Mouse (Mus musculus): ENCODE results near the gene Notch4. TPM values are rescaled to one million over a fixed set of nuclear protein-coding genes. Genes with fewer than 3 reads are reported as not detected.
A peak's percentile ranks its signal among the peaks of the same experiment; 100 is the strongest.

Notch4 gene
- polyA plus RNA-seq, 1 experiment from 2014 or later = 5.7 TPM

GRCm38 (mm10) chr17:34569919-34570318 lies 5.9 kb downstream of the Notch4 start:
- no peak overlapping the region for H3K27ac ChIP-seq (ENCODE audit: poor library complexity, severe bottlenecking)
- WGBS = 60% methylated on average over 4 of the region's 4 CpGs
- H3K4me3 ChIP-seq = no peak overlapping the region
- peaks cover 19% of the 10 kb centered on the region for H3K27me3 ChIP-seq (replicated peaks)
- peaks cover 11% of the 10 kb centered on the region for H3K36me3 ChIP-seq
- no peak overlapping the region for H3K9ac ChIP-seq
- H3K4me2 ChIP-seq = no peak overlapping the region
- no peak for ATAC-seq (ENCODE audit: insufficient number of reproducible peaks, low FRiP score)
- 0 out of 2 replicates have a peak, but pooled peaks cover under 1% of the 10 kb centered on the region for H3K4me1 ChIP-seq (replicated peaks)
- 0 out of 2 replicates have a peak, but pooled peaks cover 3% of the 10 kb centered on the region for H3K9me3 ChIP-seq (replicated peaks)

GRCm38 (mm10) chr17:34571875-34572274 lies 7.8 kb downstream of the Notch4 start:
- peaks cover 19% of the 10 kb centered on the region for H3K27me3 ChIP-seq (replicated peaks)
- whole genome bisulfite sequencing = 14% methylated on average over 5 of the region's 5 CpGs
- no peak for ATAC-seq (ENCODE audit: insufficient number of reproducible peaks, low FRiP score)

GRCm38 (mm10) chr17:34572361-34572760 lies 8.3 kb downstream of the Notch4 start:
- Histone ChIP-seq H3K27me3 (replicated peaks) (peaks cover 14% of the 10 kb centered on the region), H3K4me3 (no peak overlapping the region), H3K9ac (no peak overlapping the region), H3K4me1 (replicated peaks) (no peaks in the 10 kb centered on the region), H3K9me3 (replicated peaks) (0 out of 2 replicates have a peak, but pooled peaks cover 3% of the 10 kb centered on the region), H3K4me2 (no peak overlapping the region), H3K36me3 (peaks cover 12% of the 10 kb centered on the region), H3K27ac (ENCODE audit: poor library complexity, severe bottlenecking) (no peak overlapping the region)
- WGBS = 16% methylated on average over 15 of the region's 15 CpGs
- ATAC-seq (ENCODE audit: insufficient number of reproducible peaks, low FRiP score) = no peak

More at GRCm38 (mm10) chr17:34571875-34572274, 7.8 kb downstream of the Notch4 start:
- Histone ChIP-seq H3K36me3 (peaks cover 11% of the 10 kb centered on the region), H3K9ac (no peak overlapping the region), H3K4me1 (replicated peaks) (no peaks in the 10 kb centered on the region), H3K27ac (ENCODE audit: poor library complexity, severe bottlenecking) (no peak overlapping the region), H3K4me2 (no peak overlapping the region), H3K4me3 (no peak overlapping the region), H3K9me3 (replicated peaks) (0 out of 2 replicates have a peak, but pooled peaks cover 3% of the 10 kb centered on the region)

- no peak for ATAC-seq (ENCODE audit: insufficient number of reproducible peaks, low FRiP score)
- H3K27ac ChIP-seq (ENCODE audit: poor library complexity, severe bottlenecking) = no peak overlapping the region
- WGBS = 62% methylated on average over 5 of the region's 5 CpGs
Observed at GRCm38 (mm10) chr17:34576577-34576976, 12.5 kb downstream of the Notch4 start.

GRCm38 (mm10) chr17:34578070-34578469 lies 14.0 kb downstream of the Notch4 start:
- Histone ChIP-seq H3K27ac (ENCODE audit: poor library complexity, severe bottlenecking) (no peak overlapping the region), H3K36me3 (peaks cover 11% of the 10 kb centered on the region; the same call in 1 of the 2 replicates), H3K4me1 (replicated peaks) (no peaks in the 10 kb centered on the region), H3K27me3 (replicated peaks) (no peaks in the 10 kb centered on the region), H3K4me3 (no peak overlapping the region), H3K9me3 (replicated peaks) (no peaks in the 10 kb centered on the region), H3K9ac (no peak overlapping the region), H3K4me2 (no peak overlapping the region)
- WGBS = 75% methylated on average over 3 of the region's 3 CpGs
- ATAC-seq (ENCODE audit: insufficient number of reproducible peaks, low FRiP score) = no peak

More at GRCm38 (mm10) chr17:34576577-34576976, 12.5 kb downstream of the Notch4 start:
- Histone ChIP-seq H3K9me3 (replicated peaks) (0 out of 2 replicates have a peak, but pooled peaks cover 3% of the 10 kb centered on the region), H3K4me3 (no peak overlapping the region), H3K36me3 (peaks cover 16% of the 10 kb centered on the region), H3K9ac (no peak overlapping the region), H3K27me3 (replicated peaks) (no peaks in the 10 kb centered on the region), H3K4me2 (no peak overlapping the region), H3K4me1 (replicated peaks) (no peaks in the 10 kb centered on the region)

GRCm38 (mm10) chr17:34582528-34582927 lies 18.5 kb downstream of the Notch4 start:
- H3K4me2 ChIP-seq = no peak overlapping the region
- 88% methylated on average over 12 of the region's 12 CpGs for WGBS
- no peaks in the 10 kb centered on the region for H3K27me3 ChIP-seq (replicated peaks)
- no peak overlapping the region for H3K27ac ChIP-seq (ENCODE audit: poor library complexity, severe bottlenecking)
- H3K9me3 ChIP-seq (replicated peaks) = no peaks in the 10 kb centered on the region
- H3K4me3 ChIP-seq = no peak overlapping the region
- peaks cover 10% of the 10 kb centered on the region; the same call in 1 of the 2 replicates for H3K4me1 ChIP-seq (replicated peaks)
- peaks cover 8% of the 10 kb centered on the region; the same call in 1 of the 2 replicates for H3K36me3 ChIP-seq
- no peak for ATAC-seq (ENCODE audit: insufficient number of reproducible peaks, low FRiP score)
- H3K9ac ChIP-seq = no peak overlapping the region

- H3K4me2 ChIP-seq = no peak overlapping the region
- H3K27ac ChIP-seq (ENCODE audit: poor library complexity, severe bottlenecking) = no peak overlapping the region
- H3K36me3 ChIP-seq = 0 out of 2 replicates have a peak, but pooled peaks cover 3% of the 10 kb centered on the region
- WGBS = 50% methylated on average over 7 of the region's 7 CpGs
- peaks cover 15% of the 10 kb centered on the region for H3K4me1 ChIP-seq (replicated peaks)
- H3K9ac ChIP-seq = no peak overlapping the region
- no peak for ATAC-seq (ENCODE audit: insufficient number of reproducible peaks, low FRiP score)
- no peak overlapping the region for H3K4me3 ChIP-seq
- no peaks in the 10 kb centered on the region for H3K27me3 ChIP-seq (replicated peaks)
- no peaks in the 10 kb centered on the region for H3K9me3 ChIP-seq (replicated peaks)
Observed at GRCm38 (mm10) chr17:34583397-34583796, 19.3 kb downstream of the Notch4 start.

- 0 out of 2 replicates have a peak, but pooled peaks cover 3% of the 10 kb centered on the region for H3K36me3 ChIP-seq
- no peak overlapping the region for H3K27ac ChIP-seq (ENCODE audit: poor library complexity, severe bottlenecking)
- no peaks in the 10 kb centered on the region for H3K27me3 ChIP-seq (replicated peaks)
- H3K9me3 ChIP-seq (replicated peaks) = no peaks in the 10 kb centered on the region
- H3K4me1 ChIP-seq (replicated peaks) = peaks cover 18% of the 10 kb centered on the region
- H3K9ac ChIP-seq = no peak overlapping the region
- no peak overlapping the region for H3K4me2 ChIP-seq
- no peak for ATAC-seq (ENCODE audit: insufficient number of reproducible peaks, low FRiP score)
- WGBS = 71% methylated on average over 8 of the region's 8 CpGs
- H3K4me3 ChIP-seq = no peak overlapping the region
Observed at GRCm38 (mm10) chr17:34583819-34584218, 19.8 kb downstream of the Notch4 start.

GRCm38 (mm10) chr17:34585121-34585520 lies 21.1 kb downstream of the Notch4 start:
- Histone ChIP-seq H3K27ac (ENCODE audit: poor library complexity, severe bottlenecking) (no peak overlapping the region), H3K4me1 (replicated peaks) (peaks cover 31% of the 10 kb centered on the region), H3K27me3 (replicated peaks) (no peaks in the 10 kb centered on the region), H3K4me3 (no peak overlapping the region), H3K9ac (no peak overlapping the region), H3K9me3 (replicated peaks) (no peaks in the 10 kb centered on the region), H3K36me3 (no peaks in the 10 kb centered on the region), H3K4me2 (no peak overlapping the region)
- WGBS = 84% methylated on average over 8 of the region's 8 CpGs
- no peak for ATAC-seq (ENCODE audit: insufficient number of reproducible peaks, low FRiP score)

- H3K9me3 ChIP-seq (replicated peaks) = no peaks in the 10 kb centered on the region
- H3K36me3 ChIP-seq = no peaks in the 10 kb centered on the region
- H3K4me1 ChIP-seq (replicated peaks) = peaks cover 41% of the 10 kb centered on the region
- peak overlapping the region; percentile 78 for H3K4me3 ChIP-seq
- peak overlapping the region; percentile 93 for H3K9ac ChIP-seq
- no peaks in the 10 kb centered on the region for H3K27me3 ChIP-seq (replicated peaks)
- 31% methylated on average over 32 of the region's 32 CpGs for WGBS
- ATAC-seq (ENCODE audit: insufficient number of reproducible peaks, low FRiP score) = no peak
- peak overlapping the region; percentile 94 for H3K27ac ChIP-seq (ENCODE audit: poor library complexity, severe bottlenecking)
- peak overlapping the region; percentile 97 for H3K4me2 ChIP-seq
Observed at GRCm38 (mm10) chr17:34585877-34586771, 22.1 kb downstream of the Notch4 start.

- H3K27me3 ChIP-seq (replicated peaks) = no peaks in the 10 kb centered on the region
- peaks cover 46% of the 10 kb centered on the region for H3K4me1 ChIP-seq (replicated peaks)
- H3K9me3 ChIP-seq (replicated peaks) = no peaks in the 10 kb centered on the region
- H3K4me3 ChIP-seq = peak overlapping the region; percentile 78
- ATAC-seq (ENCODE audit: insufficient number of reproducible peaks, low FRiP score) = peak; percentile 84
- under 1% methylated on average over 38 of the region's 38 CpGs for WGBS
- H3K4me2 ChIP-seq = peak overlapping the region; percentile 97
- H3K36me3 ChIP-seq = no peaks in the 10 kb centered on the region
- peak overlapping the region; percentile 93 for H3K9ac ChIP-seq
- H3K27ac ChIP-seq (ENCODE audit: poor library complexity, severe bottlenecking) = peak overlapping the region; percentile 94
Observed at GRCm38 (mm10) chr17:34586796-34587422, 22.8 kb downstream of the Notch4 start.

Data from heart, embryonic 12.5 days (tissue).